Mouse (Mus musculus): ENCODE measurements at regions not wholly inside any gene's neighbourhood (a gene's known extent, or its start where the extent isn't known, plus 50 kb on each side); places are given as distances from the start of the nearest gene placed in this dataset.

- TF ChIP-seq CTCF (IDR thresholded peaks at IDR 0.05; ENCODE audit: low read depth), result no peak
- no peak for TF ChIP-seq EP300 (optimal IDR thresholded peaks at IDR 0.05)
Measured at GRCm38 (mm10) chr15:56865879-56866278, 611.5 kb downstream of the Slc22a22 start.

Data from stomach, postnatal 0 days (tissue).